Mouse (Mus musculus): Measurements from ENCODE around the gene Lcat.

Gene Lcat

GRCm38 (mm10) chr8:105889756-105890465 lies 53.3 kb downstream of the Lcat start:
- no peak for DNase-seq (ENCODE audit: low spot score in 2 of 2)
